Mouse (Mus musculus): ENCODE measurements around the gene Gpr21. TPM values are rescaled to one million over a fixed set of nuclear protein-coding genes. Genes with fewer than 3 reads are reported as not detected.

The Gpr21 gene
- polyA plus RNA-seq, 1 experiment from 2014 or later, result 28.9 TPM

GRCm38 (mm10) chr2:37511134-37511901 lies 4.8 kb upstream of the Gpr21 start:
- Histone ChIP-seq H3K9me3 (ENCODE audit: control insufficient read depth, low read length) (no peaks in the 10 kb centered on the region), H3K4me3 (replicated peaks; ENCODE audit: low read length) (no peak overlapping the region), H3K27me3 (replicated peaks; ENCODE audit: control insufficient read depth, insufficient read depth, low read length) (no peaks in the 10 kb centered on the region), H3K4me1 (replicated peaks; ENCODE audit: control insufficient read depth, insufficient read depth, low read length) (peaks cover 5% of the 10 kb centered on the region; the same call in 1 of the 2 replicates), H3K36me3 (ENCODE audit: control insufficient read depth, insufficient read depth) (peaks cover 10% of the 10 kb centered on the region), H3K4me2 (ENCODE audit: low read length) (no peak overlapping the region), H3K9ac (replicated peaks; ENCODE audit: low read depth, low read length) (no peak overlapping the region), H3K27ac (ENCODE audit: low read length) (no peak overlapping the region)
- no peak for ATAC-seq
- 94% methylated on average over 4 of the region's 4 CpGs for WGBS

GRCm38 (mm10) chr2:37516922-37517462 lies 860 bp downstream of the Gpr21 start:
- no peaks in the 10 kb centered on the region for H3K27me3 ChIP-seq (replicated peaks; ENCODE audit: control insufficient read depth, insufficient read depth, low read length)
- H3K4me3 ChIP-seq (replicated peaks; ENCODE audit: low read length), result peak overlapping the region; percentile 45
- peak overlapping the region; percentile 85 for H3K27ac ChIP-seq (ENCODE audit: low read length)
- H3K9ac ChIP-seq (replicated peaks; ENCODE audit: low read depth, low read length), result peak overlapping the region; percentile 59
- H3K36me3 ChIP-seq (ENCODE audit: control insufficient read depth, insufficient read depth), result peaks cover 10% of the 10 kb centered on the region
- ATAC-seq, result peak; percentile 69
- peaks cover 23% of the 10 kb centered on the region for H3K4me1 ChIP-seq (replicated peaks; ENCODE audit: control insufficient read depth, insufficient read depth, low read length)
- 19% methylated on average over 4 of the region's 4 CpGs for WGBS
- H3K9me3 ChIP-seq (ENCODE audit: control insufficient read depth, low read length), result no peaks in the 10 kb centered on the region
- H3K4me2 ChIP-seq (ENCODE audit: low read length), result peak overlapping the region; percentile 57

DNA sequence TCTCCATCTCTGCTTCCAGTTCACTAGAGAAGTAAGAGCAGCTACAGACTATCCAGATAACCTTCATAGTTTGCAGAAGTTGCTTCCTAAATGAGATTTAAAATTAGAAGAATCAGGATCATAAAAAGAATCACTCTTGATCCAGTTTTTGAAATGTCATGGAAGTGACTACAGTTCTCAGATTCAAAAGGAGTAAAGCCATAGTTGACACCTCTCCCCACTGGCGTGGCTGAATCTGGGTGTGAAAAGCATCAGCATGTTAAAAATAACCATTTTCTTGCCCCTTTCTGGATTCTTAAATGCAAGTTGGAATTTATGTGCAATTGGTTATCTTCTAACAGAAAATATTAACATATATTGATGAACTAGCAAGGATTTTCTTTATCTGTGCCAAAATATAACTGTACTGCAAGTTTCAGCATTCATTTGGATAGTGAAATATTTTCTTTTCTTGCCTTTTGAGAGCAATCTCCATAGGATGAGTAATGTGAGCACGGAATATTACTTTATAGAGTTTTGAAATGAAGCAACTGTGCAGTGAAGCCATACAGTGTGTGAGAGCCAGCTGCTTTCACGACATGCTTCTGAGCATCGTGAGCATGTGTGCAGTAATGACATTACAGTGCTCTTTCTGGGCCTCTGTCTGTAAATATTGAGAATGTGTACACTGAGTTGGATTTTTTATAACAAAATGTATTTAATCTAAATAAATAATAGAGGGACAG lies 2.6 kb downstream of the Gpr21 start:
- 70% methylated on average over 4 of the region's 4 CpGs for WGBS
- Histone ChIP-seq H3K4me2 (ENCODE audit: low read length) (peak overlapping the region; percentile 57), H3K4me3 (replicated peaks; ENCODE audit: low read length) (peak overlapping the region; percentile 45), H3K27me3 (replicated peaks; ENCODE audit: control insufficient read depth, insufficient read depth, low read length) (no peaks in the 10 kb centered on the region), H3K27ac (ENCODE audit: low read length) (peak overlapping the region; percentile 85; the same call in 1 of the 2 replicates), H3K9ac (replicated peaks; ENCODE audit: low read depth, low read length) (no peak overlapping the region), H3K9me3 (ENCODE audit: control insufficient read depth, low read length) (no peaks in the 10 kb centered on the region), H3K4me1 (replicated peaks; ENCODE audit: control insufficient read depth, insufficient read depth, low read length) (peaks cover 23% of the 10 kb centered on the region), H3K36me3 (ENCODE audit: control insufficient read depth, insufficient read depth) (no peaks in the 10 kb centered on the region)
- ATAC-seq, result no peak

DNA sequence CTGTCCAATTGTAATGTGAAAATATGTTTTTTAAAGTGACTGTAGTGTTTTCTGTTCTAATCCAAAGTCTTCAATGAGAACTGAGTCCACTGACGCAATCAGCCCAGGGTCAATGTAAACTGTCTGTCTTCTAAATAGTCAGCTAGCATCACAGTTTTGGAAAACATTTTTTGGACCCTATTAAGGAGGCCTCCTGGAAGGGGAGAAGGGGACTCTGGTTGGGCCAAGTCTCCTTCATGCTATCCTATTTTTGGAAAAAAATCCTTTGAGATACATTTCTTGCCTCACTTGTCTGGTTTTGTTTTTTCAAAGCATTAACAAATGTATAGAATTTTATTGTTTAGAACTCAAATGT lies 3.1 kb downstream of the Gpr21 start:
- Histone ChIP-seq H3K4me3 (replicated peaks; ENCODE audit: low read length) (no peak overlapping the region), H3K9ac (replicated peaks; ENCODE audit: low read depth, low read length) (no peak overlapping the region), H3K27ac (ENCODE audit: low read length) (no peak overlapping the region), H3K36me3 (ENCODE audit: control insufficient read depth, insufficient read depth) (no peaks in the 10 kb centered on the region), H3K9me3 (ENCODE audit: control insufficient read depth, low read length) (no peaks in the 10 kb centered on the region), H3K4me2 (ENCODE audit: low read length) (peak overlapping the region; percentile 57), H3K4me1 (replicated peaks; ENCODE audit: control insufficient read depth, insufficient read depth, low read length) (peaks cover 23% of the 10 kb centered on the region), H3K27me3 (replicated peaks; ENCODE audit: control insufficient read depth, insufficient read depth, low read length) (no peaks in the 10 kb centered on the region)
- 83% methylated on average over 1 of the region's 1 CpGs for WGBS
- ATAC-seq, result no peak

GRCm38 (mm10) chr2:37527587-37527986 lies 11.5 kb downstream of the Gpr21 start:
- no peak overlapping the region for H3K27ac ChIP-seq (ENCODE audit: low read length)
- no peak for ATAC-seq
- no peaks in the 10 kb centered on the region for H3K9me3 ChIP-seq (ENCODE audit: control insufficient read depth, low read length)
- H3K4me1 ChIP-seq (replicated peaks; ENCODE audit: control insufficient read depth, insufficient read depth, low read length), result no peaks in the 10 kb centered on the region
- H3K4me2 ChIP-seq (ENCODE audit: low read length), result no peak overlapping the region
- no peaks in the 10 kb centered on the region for H3K36me3 ChIP-seq (ENCODE audit: control insufficient read depth, insufficient read depth)
- H3K9ac ChIP-seq (replicated peaks; ENCODE audit: low read depth, low read length), result no peak overlapping the region
- H3K27me3 ChIP-seq (replicated peaks; ENCODE audit: control insufficient read depth, insufficient read depth, low read length), result no peaks in the 10 kb centered on the region
- no peak overlapping the region for H3K4me3 ChIP-seq (replicated peaks; ENCODE audit: low read length)

DNA sequence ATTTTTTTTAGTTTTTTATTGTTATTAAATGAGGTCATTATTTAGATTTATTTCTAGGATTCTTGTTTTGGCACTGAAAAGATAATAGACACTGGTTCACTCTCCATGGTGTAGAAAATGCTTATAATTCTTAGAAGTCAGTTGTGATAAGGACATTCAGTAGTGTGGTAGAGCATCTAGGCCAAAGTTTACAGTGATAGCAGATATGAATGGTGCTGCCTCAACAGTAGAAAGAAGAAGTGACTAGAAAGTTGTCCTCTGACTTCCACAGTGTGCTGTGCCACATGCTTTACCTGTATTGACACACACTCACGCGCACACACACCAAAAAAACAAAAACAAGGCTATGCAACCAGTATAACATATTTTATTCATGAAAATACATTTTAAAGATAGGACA lies 13.3 kb downstream of the Gpr21 start:
- WGBS, result 97% methylated on average over 2 of the region's 2 CpGs
- Histone ChIP-seq H3K27ac (ENCODE audit: low read length) (no peak overlapping the region), H3K4me3 (replicated peaks; ENCODE audit: low read length) (no peak overlapping the region), H3K9me3 (ENCODE audit: control insufficient read depth, low read length) (no peaks in the 10 kb centered on the region), H3K4me2 (ENCODE audit: low read length) (no peak overlapping the region), H3K4me1 (replicated peaks; ENCODE audit: control insufficient read depth, insufficient read depth, low read length) (no peaks in the 10 kb centered on the region), H3K27me3 (replicated peaks; ENCODE audit: control insufficient read depth, insufficient read depth, low read length) (no peaks in the 10 kb centered on the region), H3K36me3 (ENCODE audit: control insufficient read depth, insufficient read depth) (peaks cover 4% of the 10 kb centered on the region), H3K9ac (replicated peaks; ENCODE audit: low read depth, low read length) (no peak overlapping the region)
- ATAC-seq, result no peak

GRCm38 (mm10) chr2:37530766-37531165 lies 14.6 kb downstream of the Gpr21 start:
- H3K27ac ChIP-seq (ENCODE audit: low read length), result no peak overlapping the region
- no peaks in the 10 kb centered on the region for H3K27me3 ChIP-seq (replicated peaks; ENCODE audit: control insufficient read depth, insufficient read depth, low read length)
- no peaks in the 10 kb centered on the region for H3K4me1 ChIP-seq (replicated peaks; ENCODE audit: control insufficient read depth, insufficient read depth, low read length)
- ATAC-seq, result no peak
- no peak overlapping the region for H3K4me2 ChIP-seq (ENCODE audit: low read length)
- 82% methylated on average over 1 of the region's 1 CpGs for WGBS
- peaks cover 4% of the 10 kb centered on the region for H3K36me3 ChIP-seq (ENCODE audit: control insufficient read depth, insufficient read depth)
- no peak overlapping the region for H3K4me3 ChIP-seq (replicated peaks; ENCODE audit: low read length)
- no peak overlapping the region for H3K9ac ChIP-seq (replicated peaks; ENCODE audit: low read depth, low read length)
- H3K9me3 ChIP-seq (ENCODE audit: control insufficient read depth, low read length), result no peaks in the 10 kb centered on the region

DNA sequence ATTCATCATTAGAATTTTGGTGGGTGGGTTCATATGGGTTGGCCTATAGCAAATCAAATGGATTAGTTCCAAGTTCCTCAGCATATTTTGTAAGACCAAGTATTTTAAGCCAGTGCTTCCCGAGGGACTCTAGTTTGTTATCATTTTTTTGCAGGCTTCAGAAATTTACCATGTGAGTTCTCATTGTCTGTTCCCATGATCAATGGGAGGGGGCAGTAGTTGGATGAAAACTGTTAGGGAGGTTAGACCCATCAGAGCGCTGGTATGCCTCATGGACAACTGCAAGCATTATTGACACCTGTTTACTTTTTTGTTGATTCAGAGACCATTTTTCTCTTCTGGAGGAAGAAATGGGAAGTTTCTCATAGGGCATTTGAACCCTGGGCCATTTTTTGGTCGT lies 15.5 kb downstream of the Gpr21 start:
- H3K4me3 ChIP-seq (replicated peaks; ENCODE audit: low read length), result no peak overlapping the region
- peaks cover 7% of the 10 kb centered on the region for H3K36me3 ChIP-seq (ENCODE audit: control insufficient read depth, insufficient read depth)
- no peak for ATAC-seq
- H3K27ac ChIP-seq (ENCODE audit: low read length), result no peak overlapping the region
- no peaks in the 10 kb centered on the region for H3K4me1 ChIP-seq (replicated peaks; ENCODE audit: control insufficient read depth, insufficient read depth, low read length)
- H3K4me2 ChIP-seq (ENCODE audit: low read length), result no peak overlapping the region
- H3K9ac ChIP-seq (replicated peaks; ENCODE audit: low read depth, low read length), result no peak overlapping the region
- no peaks in the 10 kb centered on the region for H3K27me3 ChIP-seq (replicated peaks; ENCODE audit: control insufficient read depth, insufficient read depth, low read length)
- 89% methylated on average over 3 of the region's 3 CpGs for whole genome bisulfite sequencing
- H3K9me3 ChIP-seq (ENCODE audit: control insufficient read depth, low read length), result no peaks in the 10 kb centered on the region

GRCm38 (mm10) chr2:37549346-37550012 lies 33.3 kb downstream of the Gpr21 start:
- no peaks in the 10 kb centered on the region for H3K27me3 ChIP-seq (replicated peaks; ENCODE audit: control insufficient read depth, insufficient read depth, low read length)
- no peaks in the 10 kb centered on the region for H3K4me1 ChIP-seq (replicated peaks; ENCODE audit: control insufficient read depth, insufficient read depth, low read length)
- no peak overlapping the region for H3K4me2 ChIP-seq (ENCODE audit: low read length)
- no peak for ATAC-seq
- no peak overlapping the region for H3K9ac ChIP-seq (replicated peaks; ENCODE audit: low read depth, low read length)
- 79% methylated on average over 1 of the region's 1 CpGs for WGBS
- no peaks in the 10 kb centered on the region for H3K9me3 ChIP-seq (ENCODE audit: control insufficient read depth, low read length)
- H3K36me3 ChIP-seq (ENCODE audit: control insufficient read depth, insufficient read depth), result peaks cover 24% of the 10 kb centered on the region
- no peak overlapping the region for H3K27ac ChIP-seq (ENCODE audit: low read length)
- no peak overlapping the region for H3K4me3 ChIP-seq (replicated peaks; ENCODE audit: low read length)

All from forebrain, embryonic 16.5 days (tissue).